Mouse (Mus musculus) stomach, embryonic 16.5 days (tissue): ENCODE measurements around the gene Ndufv1. TPM values are rescaled to one million over a fixed set of nuclear protein-coding genes. Genes with fewer than 3 reads are reported as not detected.

ENCODE experiments used
- ATAC-seq: fragments of 200-750 bp; cut with Nextera tagmentation; 2 replicates; pipeline ENCODE4 v1.8.0; 2017; ENCODE audit warnings: moderate number of reproducible peaks, moderate TSS enrichment; ENCODE audit not compliant: insufficient read depth, low FRiP score
- H3K27ac ChIP-seq: fragments of 300-500 bp; sonication (generic); 2 replicates; pipeline ENCODE4 v1.5.1; 2014; ENCODE audit warnings: low read length
- H3K27me3 ChIP-seq: fragments of 300-500 bp; sonication (generic); 2 replicates; pipeline ENCODE4 v1.6.1; 2014; ENCODE audit warnings: low read length, control low read depth, mixed read lengths; ENCODE audit not compliant: control insufficient read depth, insufficient read depth
- H3K36me3 ChIP-seq: fragments of 300-500 bp; sonication (generic); 2 replicates; pipeline ENCODE4 v1.6.1; 2014; ENCODE audit warnings: low read length; ENCODE audit not compliant: control insufficient read depth, insufficient read depth
- H3K4me1 ChIP-seq: fragments of 300-500 bp; sonication (generic); 2 replicates; pipeline ENCODE4 v1.6.1; 2014; ENCODE audit warnings: low read length, control low read depth, mixed read lengths; ENCODE audit not compliant: control insufficient read depth, insufficient read depth
- H3K4me2 ChIP-seq: fragments of 300-500 bp; sonication (generic); 2 replicates; pipeline ENCODE4 v1.6.1; 2014; ENCODE audit warnings: low read depth, low read length, mixed read lengths
- H3K4me3 ChIP-seq: fragments of 300-500 bp; sonication (generic); replicated peaks from 2 replicates; pipeline ENCODE4 v1.5.1; 2014; ENCODE audit warnings: mild to moderate bottlenecking, low read length
- H3K9ac ChIP-seq: fragments of 300-500 bp; sonication (generic); 2 replicates; pipeline ENCODE4 v1.6.1; 2014; ENCODE audit warnings: low read length
- H3K9me3 ChIP-seq: fragments of 300-500 bp; sonication (generic); replicated peaks from 2 replicates; pipeline ENCODE4 v1.6.1; 2016; ENCODE audit warnings: low read length, control low read depth; ENCODE audit not compliant: control insufficient read depth
- WGBS: fragments of 180-500 bp; shearing (Covaris S2); extraction: QIAGEN DNeasy Blood & Tissue Kit; methylation state at CpG from one replicate; pipeline ENCODE4 v1.1.7; 2014; 5-methylcytosine and 5-hydroxymethylcytosine counted together
- polyA plus RNA-seq: library from polyadenylated mRNA; unstranded; fragments of >200 nt; fragmentation: Nextera tagmentation; extraction: Ambion mirVana; gene quantifications from 2 replicates; pipeline ENCODE4 v1.2.1, GENCODE M21; 2015

Gene Ndufv1
- polyA plus RNA-seq, 1 experiment from 2014 or later, result 223 TPM

- Histone ChIP-seq H3K27me3 (no peaks in the 10 kb centered on the region), H3K9ac (no peak overlapping the region), H3K9me3 (no peaks in the 10 kb centered on the region), H3K4me2 (no peak overlapping the region), H3K27ac (no peak overlapping the region), H3K36me3 (no peaks in the 10 kb centered on the region), H3K4me1 (peaks cover 19% of the 10 kb centered on the region), H3K4me3 (no peak overlapping the region)
- ATAC-seq, result no peak
- 61% methylated on average over 5 of the region's 5 CpGs for WGBS
Observed at GRCm38 (mm10) chr19:4015635-4016034, 3.0 kb upstream of the Ndufv1 start.

- Histone ChIP-seq H3K4me1 (peaks cover 17% of the 10 kb centered on the region), H3K4me3 (no peak overlapping the region), H3K4me2 (no peak overlapping the region), H3K27me3 (no peaks in the 10 kb centered on the region), H3K9ac (no peak overlapping the region), H3K27ac (no peak overlapping the region), H3K36me3 (0 out of 2 replicates have a peak, but pooled peaks cover 2% of the 10 kb centered on the region), H3K9me3 (no peaks in the 10 kb centered on the region)
- ATAC-seq, result no peak
Observed at GRCm38 (mm10) chr19:4014802-4015201, 2.2 kb upstream of the Ndufv1 start.

GRCm38 (mm10) chr19:4013066-4013465, 460 bp upstream of the Ndufv1 start:
- Histone ChIP-seq H3K27me3 (no peaks in the 10 kb centered on the region), H3K9me3 (no peaks in the 10 kb centered on the region), H3K27ac (0 out of 2 replicates have a peak overlapping the region, but pooled peaks have one; percentile 22), H3K4me1 (peaks cover 13% of the 10 kb centered on the region), H3K4me3 (peak overlapping the region; percentile 89), H3K9ac (peak overlapping the region; percentile 67), H3K36me3 (0 out of 2 replicates have a peak, but pooled peaks cover 6% of the 10 kb centered on the region), H3K4me2 (peak overlapping the region; percentile 61)
- WGBS, result 13% methylated on average over 9 of the region's 9 CpGs
- peak; percentile 5; the same call in 1 of the 2 replicates for ATAC-seq

GRCm38 (mm10) chr19:4011086-4011485, 1.5 kb downstream of the Ndufv1 start:
- WGBS, result 93% methylated on average over 5 of the region's 5 CpGs
- peaks cover 12% of the 10 kb centered on the region; the same call in 1 of the 2 replicates for H3K36me3 ChIP-seq
- no peak overlapping the region for H3K9ac ChIP-seq
- no peak for ATAC-seq
- H3K4me1 ChIP-seq, result peaks cover 13% of the 10 kb centered on the region
- no peak overlapping the region for H3K4me2 ChIP-seq
- H3K9me3 ChIP-seq, result no peaks in the 10 kb centered on the region
- no peak overlapping the region for H3K27ac ChIP-seq
- no peak overlapping the region for H3K4me3 ChIP-seq
- no peaks in the 10 kb centered on the region for H3K27me3 ChIP-seq

GRCm38 (mm10) chr19:4005971-4006370, 6.6 kb downstream of the Ndufv1 start:
- Histone ChIP-seq H3K9ac (no peak overlapping the region), H3K9me3 (no peaks in the 10 kb centered on the region), H3K4me3 (no peak overlapping the region), H3K4me1 (peaks cover 11% of the 10 kb centered on the region), H3K4me2 (no peak overlapping the region), H3K36me3 (peaks cover 12% of the 10 kb centered on the region; the same call in 1 of the 2 replicates), H3K27me3 (no peaks in the 10 kb centered on the region), H3K27ac (no peak overlapping the region)
- 94% methylated on average over 8 of the region's 8 CpGs for WGBS
- no peak for ATAC-seq

- no peak for ATAC-seq
- 91% methylated on average over 9 of the region's 9 CpGs for WGBS
- peaks cover 12% of the 10 kb centered on the region; the same call in 1 of the 2 replicates for H3K36me3 ChIP-seq
- no peak overlapping the region for H3K9ac ChIP-seq
- no peak overlapping the region for H3K4me2 ChIP-seq
- H3K9me3 ChIP-seq, result no peaks in the 10 kb centered on the region
- H3K4me3 ChIP-seq, result no peak overlapping the region
- H3K27me3 ChIP-seq, result no peaks in the 10 kb centered on the region
- H3K27ac ChIP-seq, result no peak overlapping the region
- peaks cover 12% of the 10 kb centered on the region for H3K4me1 ChIP-seq
Observed at GRCm38 (mm10) chr19:4005091-4005490, 7.5 kb downstream of the Ndufv1 start.

- Histone ChIP-seq H3K36me3 (peaks cover 6% of the 10 kb centered on the region; the same call in 1 of the 2 replicates), H3K4me2 (no peak overlapping the region), H3K27me3 (no peaks in the 10 kb centered on the region), H3K27ac (no peak overlapping the region), H3K9ac (no peak overlapping the region), H3K4me1 (peaks cover 16% of the 10 kb centered on the region), H3K4me3 (no peak overlapping the region), H3K9me3 (no peaks in the 10 kb centered on the region)
- 85% methylated on average over 15 of the region's 15 CpGs for WGBS
- no peak for ATAC-seq
Observed at GRCm38 (mm10) chr19:4004331-4004730, 8.3 kb downstream of the Ndufv1 start.

- H3K27ac ChIP-seq, result no peak overlapping the region
- no peak for ATAC-seq
- no peaks in the 10 kb centered on the region for H3K9me3 ChIP-seq
- WGBS, result 68% methylated on average over 12 of the region's 12 CpGs
- no peaks in the 10 kb centered on the region for H3K27me3 ChIP-seq
- no peak overlapping the region for H3K4me2 ChIP-seq
- H3K4me1 ChIP-seq, result peaks cover 16% of the 10 kb centered on the region
- H3K4me3 ChIP-seq, result no peak overlapping the region
- peaks cover 6% of the 10 kb centered on the region; the same call in 1 of the 2 replicates for H3K36me3 ChIP-seq
- H3K9ac ChIP-seq, result no peak overlapping the region
Observed at GRCm38 (mm10) chr19:4003641-4004040, 9.0 kb downstream of the Ndufv1 start.

GRCm38 (mm10) chr19:4003112-4003511, 9.5 kb downstream of the Ndufv1 start, which contains the start of gene Doc2g:
TSS of gene Doc2g (plus strand) at chr19:4003313.
- no peak within 1 kb of the TSS for H3K9ac ChIP-seq
- no peaks in the 10 kb centered on the region for H3K9me3 ChIP-seq
- H3K4me3 ChIP-seq, result no peak within 1 kb of the TSS
- no peak within 1 kb of the TSS for H3K27ac ChIP-seq
- ATAC-seq, result no peak
- H3K36me3 ChIP-seq, result peaks cover 6% of the 10 kb centered on the region; the same call in 1 of the 2 replicates
- H3K27me3 ChIP-seq, result no peaks in the 10 kb centered on the region
- H3K4me2 ChIP-seq, result no peak within 1 kb of the TSS
- peaks cover 16% of the 10 kb centered on the region for H3K4me1 ChIP-seq
- WGBS, result 58% methylated on average over 1 of the region's 1 CpGs
